ENCODE assay signal across 8 mouse cellular contexts in genomic region chr12:111504904-111505303, GRCm38 (mm10). TPM values are rescaled to one million over a fixed set of nuclear protein-coding genes. Genes with fewer than 3 reads are reported as not detected.
DNase-seq lines count a peak whose midpoint lies in the region; ATAC-seq lines count a peak whose summit lies in the region.

No protein-coding gene starts in this region.

- no peak overlapping the region for H3K27ac ChIP-seq in hindbrain, embryonic 12.5 days

- H3K9me3 ChIP-seq in hindbrain, embryonic 12.5 days (replicated peaks): no peaks in the 10 kb centered on the region

- peak; percentile 67 for ATAC-seq in hindbrain, embryonic 12.5 days (ENCODE audit: low FRiP score)

- peak; percentile 90 for DNase-seq in Muller cell, postnatal 12 days (ENCODE audit: inconsistent ontology term)
- peak; percentile 91 for DNase-seq in cerebellum, adult 9-11 months
- DNase-seq in frontal cortex, postnatal 10 days (ENCODE audit: low spot score in 2 of 2): peak; percentile 81 to 92
- DNase-seq in layer of hippocampus, postnatal 14 days (ENCODE audit: low spot score in 2 of 2): peak; percentile 96 to 98
- DNase-seq in lung, postnatal 10 days: peak; percentile 95
- DNase-seq in ovary, postnatal 36 days (ENCODE audit: low spot score): peak; percentile 91
- peak; percentile 77 for DNase-seq in thymus, postnatal 14 days

- H3K9ac ChIP-seq in hindbrain, embryonic 12.5 days: no peak overlapping the region

- H3K27me3 ChIP-seq in hindbrain, embryonic 12.5 days: peaks cover 4% of the 10 kb centered on the region; the same call in 1 of the 2 replicates

- H3K4me1 ChIP-seq in hindbrain, embryonic 12.5 days: peaks cover 9% of the 10 kb centered on the region

- H3K4me2 ChIP-seq in hindbrain, embryonic 12.5 days (replicated peaks): peak overlapping the region; percentile 43

- no peaks in the 10 kb centered on the region for H3K36me3 ChIP-seq in hindbrain, embryonic 12.5 days

- 0 out of 2 replicates have a peak overlapping the region, but pooled peaks have one; percentile 13 for H3K4me3 ChIP-seq in hindbrain, embryonic 12.5 days

- 4% methylated on average over 12 of the region's 12 CpGs for whole genome bisulfite sequencing in hindbrain, embryonic 12.5 days

RNA-seq across cellular contexts. Expression of gene Gm266, which starts 19.3 kb away (rescaled TPM):
- 9.4 and 14.3 TPM in 2 replicates for polyA plus RNA-seq in hindbrain, embryonic 12.5 days (2016; fragmentation: Nextera tagmentation; extraction: Ambion mirVana)
- 1 to 10 TPM; 5.2 to 6.3 TPM for total RNA-seq in layer of hippocampus, postnatal 14 days (2021)

RNA-seq across cellular contexts. Expression of gene Eif5, which starts 32.9 kb away (rescaled TPM):
- 662 and 672 TPM in 2 replicates for polyA plus RNA-seq in hindbrain, embryonic 12.5 days (2016; fragmentation: Nextera tagmentation; extraction: Ambion mirVana)
- total RNA-seq in layer of hippocampus, postnatal 14 days (2021): 100 to 1,000 TPM; 218 to 276 TPM
